10 mouse cellular contexts compared by ENCODE assay signal in the genomic region with DNA sequence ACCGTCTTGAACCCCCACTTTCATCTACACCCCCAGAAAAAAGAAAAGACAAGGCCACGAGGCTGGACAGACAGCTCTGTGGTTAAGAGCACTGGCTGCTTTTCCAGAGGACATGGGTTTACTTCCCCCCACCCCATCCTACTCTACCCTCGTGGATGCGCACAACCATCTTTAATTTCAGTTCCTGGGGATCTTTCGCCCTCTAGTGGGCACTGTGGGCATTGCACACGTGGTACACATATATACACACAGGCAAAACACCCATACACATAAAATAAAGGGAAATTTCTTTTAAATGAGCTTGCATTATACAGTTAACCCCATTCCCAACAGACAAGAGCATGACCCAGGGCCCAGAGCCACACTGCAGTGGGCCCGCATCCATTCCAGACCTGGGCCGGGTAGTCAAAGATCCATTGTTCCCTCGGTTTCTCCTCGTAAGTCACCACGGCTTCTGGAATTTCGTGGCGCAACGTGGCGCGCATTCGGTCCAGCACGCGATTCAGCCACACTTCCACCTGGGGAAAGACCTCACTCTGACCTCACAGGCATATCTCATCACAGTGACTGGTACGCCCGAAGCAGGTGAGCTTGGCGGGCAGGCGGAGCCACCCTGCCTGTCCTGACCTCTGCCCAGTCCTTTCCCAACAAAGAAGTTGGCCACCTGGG. TPM values are rescaled to one million over a fixed set of nuclear protein-coding genes. Genes with fewer than 3 reads are reported as not detected.
DNase-seq lines count a peak whose midpoint lies in the region; ATAC-seq and TF ChIP-seq lines count a peak whose summit lies in the region.
"Had no signal": no experiment of that assay in that cellular context is flagged by ENCODE, and none has a peak within 500 bp of the region (broad histone marks: within the 10 kb centered on the region; RNA-seq: fewer than 3 reads in every experiment).

No protein-coding gene starts in this region.

- no peak overlapping the region for H3K4me2 ChIP-seq in kidney, postnatal 0 days (ENCODE audit: low read length)
- H3K4me2 ChIP-seq in kidney, embryonic 14.5 days (replicated peaks; ENCODE audit: low read depth, low read length), result no peak overlapping the region
- H3K4me2 ChIP-seq: limb, embryonic 13.5 days had no signal

- no peak overlapping the region for H3K4me3 ChIP-seq in kidney, postnatal 0 days (replicated peaks; ENCODE audit: low read depth, low read length)
- H3K4me3 ChIP-seq in kidney, embryonic 14.5 days (ENCODE audit: low read length), result no peak overlapping the region
- H3K4me3 ChIP-seq in ES-Bruce4 (ENCODE audit: low read depth, low read length), result 0 out of 2 replicates have a peak overlapping the region, but pooled peaks have one; percentile 9
- no peak overlapping the region for H3K4me3 ChIP-seq in embryonic fibroblast, embryonic 13.5 days (ENCODE audit: insufficient read depth, low read length)
- H3K4me3 ChIP-seq: limb, embryonic 13.5 days had no signal

- H3K4me1 ChIP-seq in kidney, postnatal 0 days (replicated peaks; ENCODE audit: insufficient read depth, low read length), result no peaks in the 10 kb centered on the region
- 0 out of 2 replicates have a peak, but pooled peaks cover 8% of the 10 kb centered on the region for H3K4me1 ChIP-seq in kidney, embryonic 14.5 days (ENCODE audit: control insufficient read depth, insufficient read depth, low read length)
- H3K4me1 ChIP-seq in ES-Bruce4 (ENCODE audit: control insufficient read depth, insufficient read depth, low read length), result peaks cover 2% of the 10 kb centered on the region
- no peaks in the 10 kb centered on the region for H3K4me1 ChIP-seq in embryonic fibroblast, embryonic 13.5 days (ENCODE audit: control insufficient read depth, insufficient read depth, low read length)
- H3K4me1 ChIP-seq: limb, embryonic 13.5 days had no signal

- no peak for ATAC-seq in kidney, postnatal 0 days (replicated peaks; ENCODE audit: low FRiP score, low read depth)
- ATAC-seq in kidney, embryonic 14.5 days (ENCODE audit: low FRiP score, low TSS enrichment), result no peak

- no peak for TF ChIP-seq EP300 in ES-Bruce4 (IDR thresholded peaks at IDR 0.05; ENCODE audit: insufficient read depth, low read depth, low read length)

- no peak overlapping the region for H3K27ac ChIP-seq in kidney, postnatal 0 days
- H3K27ac ChIP-seq in kidney, embryonic 14.5 days (ENCODE audit: low read depth, low read length), result no peak overlapping the region
- H3K27ac ChIP-seq in ES-Bruce4 (ENCODE audit: insufficient read depth, low read length), result no peak overlapping the region
- no peak overlapping the region for H3K27ac ChIP-seq in embryonic fibroblast, embryonic 13.5 days (ENCODE audit: insufficient read depth, low read length)
- H3K27ac ChIP-seq: limb, embryonic 13.5 days had no signal

- DNase-seq in kidney, postnatal 0 days (ENCODE audit: low spot score), result no peak
- peak; percentile 44 for DNase-seq in 3T3-L1 (ENCODE audit: low read depth, low spot score)
- no peak for DNase-seq in left cerebral cortex, adult 18-20 months (ENCODE audit: low spot score in 2 of 2)
- DNase-seq in layer of hippocampus, postnatal 25 days (ENCODE audit: extremely low spot score in 1 of 2, low spot score in 1 of 2), result no peak
- DNase-seq in left cerebral cortex, postnatal 14 days (ENCODE audit: low spot score in 2 of 2), result no peak

- H3K27me3 ChIP-seq in kidney, postnatal 0 days (ENCODE audit: insufficient read depth, low read length), result no peaks in the 10 kb centered on the region
- no peaks in the 10 kb centered on the region for H3K27me3 ChIP-seq in kidney, embryonic 14.5 days (ENCODE audit: control insufficient read depth, insufficient read depth, low read length)
- H3K27me3 ChIP-seq in ES-Bruce4 (ENCODE audit: control insufficient read depth, insufficient read depth, low read length, poor library complexity, severe bottlenecking), result no peaks in the 10 kb centered on the region
- H3K27me3 ChIP-seq: limb, embryonic 13.5 days had no signal

- TF ChIP-seq POLR2A in ES-Bruce4 (IDR thresholded peaks at IDR 0.05; ENCODE audit: insufficient read depth, low read length), result no peak
- no peak for TF ChIP-seq POLR2A in embryonic fibroblast, embryonic 13.5 days (IDR thresholded peaks at IDR 0.05; ENCODE audit: low read depth, low read length)

- no peak overlapping the region for H3K9ac ChIP-seq in kidney, postnatal 0 days (ENCODE audit: low read depth, low read length)
- no peak overlapping the region for H3K9ac ChIP-seq in kidney, embryonic 14.5 days (ENCODE audit: low read depth, low read length)
- H3K9ac ChIP-seq in ES-Bruce4 (ENCODE audit: low read depth, poor library complexity, severe bottlenecking), result no peak overlapping the region
- H3K9ac ChIP-seq: limb, embryonic 13.5 days had no signal

- intact Hi-C loops in left cerebral cortex, postnatal 14 days (cut with DNase I), result no loop called here

- no peaks in the 10 kb centered on the region for H3K9me3 ChIP-seq in kidney, postnatal 0 days (replicated peaks; ENCODE audit: low read length)
- H3K9me3 ChIP-seq in kidney, embryonic 14.5 days (ENCODE audit: control insufficient read depth, low read length), result peaks cover 6% of the 10 kb centered on the region; the same call in 1 of the 2 replicates
- no peaks in the 10 kb centered on the region for H3K9me3 ChIP-seq in ES-Bruce4 (replicated peaks; ENCODE audit: control insufficient read depth, insufficient read depth, low read length, poor library complexity, severe bottlenecking)

- H3K36me3 ChIP-seq in kidney, postnatal 0 days (ENCODE audit: insufficient read depth, low read length), result no peaks in the 10 kb centered on the region
- H3K36me3 ChIP-seq in kidney, embryonic 14.5 days (ENCODE audit: control insufficient read depth, insufficient read depth, low read length), result no peaks in the 10 kb centered on the region
- no peaks in the 10 kb centered on the region for H3K36me3 ChIP-seq in ES-Bruce4 (ENCODE audit: control insufficient read depth, insufficient read depth, low read length, poor library complexity, severe bottlenecking)
- H3K36me3 ChIP-seq: limb, embryonic 13.5 days had no signal

- peak; percentile 68 for TF ChIP-seq CTCF in kidney, postnatal 0 days (IDR thresholded peaks at IDR 0.05; ENCODE audit: low read depth)
- peak; percentile 71 for TF ChIP-seq CTCF in ES-Bruce4 (IDR thresholded peaks at IDR 0.05; ENCODE audit: low read depth, low read length)
- TF ChIP-seq CTCF in embryonic fibroblast, embryonic 13.5 days (IDR thresholded peaks at IDR 0.05; ENCODE audit: borderline replicate concordance, insufficient read depth, low read length), result peak; percentile 20; the same call in 1 of the 2 replicates

- 89% methylated on average over 23 of the region's 23 CpGs for WGBS in kidney, postnatal 0 days
- 88% methylated on average over 23 of the region's 23 CpGs for WGBS in kidney, embryonic 14.5 days

RNA-seq across cellular contexts. Expression of gene Dnah17, which starts 39.3 kb away (rescaled TPM):
- polyA plus RNA-seq in kidney, postnatal 0 days (2015; fragmentation: Nextera tagmentation; extraction: Ambion mirVana), result 0.08 and 0.12 TPM in 2 replicates
- polyA plus RNA-seq in kidney, embryonic 14.5 days (2014; fragmentation: Nextera tagmentation; extraction: Ambion mirVana), result 0.20 and 0.23 TPM in 2 replicates
- 0.49 and 0.59 TPM in 2 replicates for polyA plus RNA-seq in ES-Bruce4 (2011; ENCODE audit: insufficient read depth, insufficient read length, low read depth, missing spikeins)
- not detected in 2 replicates for polyA plus RNA-seq in embryonic fibroblast, embryonic 13.5 days (2011; ENCODE audit: insufficient read length, low read depth, missing spikeins)
- under 1 TPM; 0.12 to 0.30 TPM for total RNA-seq in left cerebral cortex, adult 18-20 months (2021)
- total RNA-seq in layer of hippocampus, postnatal 25 days (2021), result under 1 TPM in 1 of 2 experiments, not detected in 1; 0.49 TPM
- total RNA-seq in left cerebral cortex, postnatal 14 days (2021), result under 1 TPM; 0.08 to 0.33 TPM
- total RNA-seq: monocyte, adult 5-6 weeks had no signal

Comparison
In these comparisons a context has a peak if more than half of its experiments do, and no peak if none do; other contexts are left out.
1. CTCF ChIP-seq: peak in every context shown above with its lines; median percentile 71 in ES-Bruce4; 68 in kidney, postnatal 0 days; 20 in embryonic fibroblast, embryonic 13.5 days.